Mouse (Mus musculus): ENCODE results near the gene Cat. TPM values are rescaled to one million over a fixed set of nuclear protein-coding genes. Genes with fewer than 3 reads are reported as not detected.

Cat gene
- polyA plus RNA-seq, 1 experiment from 2014 or later = 92.2 TPM

GRCm38 (mm10) chr2:103415774-103416173 is 69.2 kb downstream of the Cat start:
- no peak for ATAC-seq (replicated peaks; ENCODE audit: extremely low read depth, insufficient read depth, low FRiP score)
- 44% methylated on average over 3 of the region's 3 CpGs for WGBS
- Histone ChIP-seq H3K4me1 (ENCODE audit: control insufficient read depth, insufficient read depth, low read length) (peaks cover 3% of the 10 kb centered on the region; the same call in 1 of the 2 replicates), H3K27me3 (ENCODE audit: control insufficient read depth, insufficient read depth, low read length) (no peaks in the 10 kb centered on the region), H3K27ac (ENCODE audit: low read length) (no peak overlapping the region), H3K4me3 (ENCODE audit: low read length) (no peak overlapping the region), H3K36me3 (ENCODE audit: control insufficient read depth, insufficient read depth) (no peaks in the 10 kb centered on the region), H3K9me3 (replicated peaks; ENCODE audit: control insufficient read depth, low read length) (no peaks in the 10 kb centered on the region), H3K4me2 (ENCODE audit: low read depth, low read length) (no peak overlapping the region), H3K9ac (ENCODE audit: low read length) (no peak overlapping the region)

- no peak overlapping the region for H3K27ac ChIP-seq (ENCODE audit: low read length)
- no peaks in the 10 kb centered on the region for H3K36me3 ChIP-seq (ENCODE audit: control insufficient read depth, insufficient read depth)
- H3K9ac ChIP-seq (ENCODE audit: low read length) = no peak overlapping the region
- 54% methylated on average over 5 of the region's 5 CpGs for WGBS
- H3K9me3 ChIP-seq (replicated peaks; ENCODE audit: control insufficient read depth, low read length) = no peaks in the 10 kb centered on the region
- H3K4me3 ChIP-seq (ENCODE audit: low read length) = no peak overlapping the region
- no peak overlapping the region for H3K4me2 ChIP-seq (ENCODE audit: low read depth, low read length)
- no peaks in the 10 kb centered on the region for H3K27me3 ChIP-seq (ENCODE audit: control insufficient read depth, insufficient read depth, low read length)
- peaks cover 3% of the 10 kb centered on the region; the same call in 1 of the 2 replicates for H3K4me1 ChIP-seq (ENCODE audit: control insufficient read depth, insufficient read depth, low read length)
- no peak for ATAC-seq (replicated peaks; ENCODE audit: extremely low read depth, insufficient read depth, low FRiP score)
Measured at GRCm38 (mm10) chr2:103413381-103413780, 71.6 kb downstream of the Cat start.

- ATAC-seq (replicated peaks; ENCODE audit: extremely low read depth, insufficient read depth, low FRiP score) = no peak
- no peaks in the 10 kb centered on the region for H3K36me3 ChIP-seq (ENCODE audit: control insufficient read depth, insufficient read depth)
- H3K9me3 ChIP-seq (replicated peaks; ENCODE audit: control insufficient read depth, low read length) = no peaks in the 10 kb centered on the region
- 82% methylated on average over 3 of the region's 3 CpGs for WGBS
- no peak overlapping the region for H3K27ac ChIP-seq (ENCODE audit: low read length)
- H3K9ac ChIP-seq (ENCODE audit: low read length) = no peak overlapping the region
- no peak overlapping the region for H3K4me2 ChIP-seq (ENCODE audit: low read depth, low read length)
- peaks cover 3% of the 10 kb centered on the region; the same call in 1 of the 2 replicates for H3K4me1 ChIP-seq (ENCODE audit: control insufficient read depth, insufficient read depth, low read length)
- no peaks in the 10 kb centered on the region for H3K27me3 ChIP-seq (ENCODE audit: control insufficient read depth, insufficient read depth, low read length)
- no peak overlapping the region for H3K4me3 ChIP-seq (ENCODE audit: low read length)
Measured at GRCm38 (mm10) chr2:103411816-103412215, 73.1 kb downstream of the Cat start.

- whole genome bisulfite sequencing = 54% methylated on average over 6 of the region's 6 CpGs
- Histone ChIP-seq H3K9ac (ENCODE audit: low read length) (no peak within 1 kb of the TSS), H3K27me3 (ENCODE audit: control insufficient read depth, insufficient read depth, low read length) (no peaks in the 10 kb centered on the region), H3K4me1 (ENCODE audit: control insufficient read depth, insufficient read depth, low read length) (peaks cover 3% of the 10 kb centered on the region; the same call in 1 of the 2 replicates), H3K27ac (ENCODE audit: low read length) (no peak within 1 kb of the TSS), H3K36me3 (ENCODE audit: control insufficient read depth, insufficient read depth) (no peaks in the 10 kb centered on the region), H3K4me2 (ENCODE audit: low read depth, low read length) (no peak within 1 kb of the TSS), H3K4me3 (ENCODE audit: low read length) (no peak within 1 kb of the TSS), H3K9me3 (replicated peaks; ENCODE audit: control insufficient read depth, low read length) (no peaks in the 10 kb centered on the region)
- ATAC-seq (replicated peaks; ENCODE audit: extremely low read depth, insufficient read depth, low FRiP score) = no peak
Measured at GRCm38 (mm10) chr2:103411348-103411747, 73.6 kb downstream of the Cat start, which contains the start of gene Elf5. Elf5 (plus strand) TSS chr2:103411688.

- H3K27ac ChIP-seq (ENCODE audit: low read length) = no peak overlapping the region
- WGBS = 62% methylated on average over 3 of the region's 3 CpGs
- no peaks in the 10 kb centered on the region for H3K4me1 ChIP-seq (ENCODE audit: control insufficient read depth, insufficient read depth, low read length)
- H3K4me3 ChIP-seq (ENCODE audit: low read length) = no peak overlapping the region
- H3K9ac ChIP-seq (ENCODE audit: low read length) = no peak overlapping the region
- no peaks in the 10 kb centered on the region for H3K27me3 ChIP-seq (ENCODE audit: control insufficient read depth, insufficient read depth, low read length)
- H3K9me3 ChIP-seq (replicated peaks; ENCODE audit: control insufficient read depth, low read length) = no peaks in the 10 kb centered on the region
- H3K4me2 ChIP-seq (ENCODE audit: low read depth, low read length) = no peak overlapping the region
- ATAC-seq (replicated peaks; ENCODE audit: extremely low read depth, insufficient read depth, low FRiP score) = no peak
- H3K36me3 ChIP-seq (ENCODE audit: control insufficient read depth, insufficient read depth) = no peaks in the 10 kb centered on the region
Measured at GRCm38 (mm10) chr2:103406239-103406638, 78.7 kb downstream of the Cat start.

Other genes with a start within 250 kb of the Cat start
- gene Ehf, start 181.9 kb downstream of the Cat start, polyA plus RNA-seq (2015; fragmentation: Nextera tagmentation; extraction: Ambion mirVana) = 1.3 and 1.8 TPM in 2 replicates
- 0.12 and 0.87 TPM in 2 replicates for gene Elf5, start 73.5 kb downstream of the Cat start, polyA plus RNA-seq (2015; fragmentation: Nextera tagmentation; extraction: Ambion mirVana)
- 19.9 and 23.2 TPM in 2 replicates for gene Abtb2, start 81.2 kb upstream of the Cat start, polyA plus RNA-seq (2015; fragmentation: Nextera tagmentation; extraction: Ambion mirVana)